ENCODE assay signal across 27 mouse cellular contexts in the genomic region with DNA sequence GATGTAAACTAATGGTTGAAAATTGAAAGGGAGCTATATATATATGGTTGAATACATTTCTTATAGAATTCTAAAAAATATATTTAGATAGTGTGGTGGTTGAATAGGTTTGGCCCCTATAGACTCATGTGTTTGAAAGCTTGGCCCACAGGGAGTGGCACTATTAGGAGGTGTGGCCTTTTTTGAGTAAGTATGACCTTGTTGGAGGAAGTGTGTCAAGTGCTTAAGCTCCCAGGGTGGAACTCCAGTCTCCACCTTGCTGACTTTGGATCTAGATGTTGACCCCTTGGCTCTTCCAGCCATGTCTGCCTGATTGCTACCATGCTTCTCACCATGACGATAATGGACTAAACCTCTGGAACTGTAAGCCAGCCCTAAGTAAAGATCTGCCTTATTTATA. TPM values are rescaled to one million over a fixed set of nuclear protein-coding genes. Genes with fewer than 3 reads are reported as not detected.
DNase-seq lines count a peak whose midpoint lies in the region; ATAC-seq and TF ChIP-seq lines count a peak whose summit lies in the region.
"Had no signal": no experiment of that assay in that cellular context is flagged by ENCODE, and none has a peak within 500 bp of the region (broad histone marks: within the 10 kb centered on the region; RNA-seq: fewer than 3 reads in every experiment).

No protein-coding gene starts in this region.

- no peak overlapping the region for H3K4me3 ChIP-seq in intestine, postnatal 0 days (ENCODE audit: low read depth, low read length)
- no peak overlapping the region for H3K4me3 ChIP-seq in intestine, embryonic 16.5 days (ENCODE audit: low read length)
- H3K4me3 ChIP-seq in liver, embryonic 13.5 days (replicated peaks) = no peak overlapping the region
- H3K4me3 ChIP-seq in hindbrain, embryonic 13.5 days = no peak overlapping the region
- H3K4me3 ChIP-seq: embryonic facial prominence, embryonic 13.5 days; embryonic facial prominence, embryonic 15.5 days; erythroblast, embryonic 14.5 days; forebrain, embryonic 10.5 days; forebrain, embryonic 12.5 days had no signal

- no peaks in the 10 kb centered on the region; the same call in 1 of the 2 replicates for H3K36me3 ChIP-seq in intestine, postnatal 0 days (ENCODE audit: control insufficient read depth, insufficient read depth)
- 0 out of 2 replicates have a peak, but pooled peaks cover 3% of the 10 kb centered on the region for H3K36me3 ChIP-seq in intestine, embryonic 16.5 days (ENCODE audit: control insufficient read depth, insufficient read depth, low read length)
- H3K36me3 ChIP-seq in liver, embryonic 13.5 days = peaks cover 28% of the 10 kb centered on the region
- H3K36me3 ChIP-seq in hindbrain, embryonic 13.5 days = peaks cover 4% of the 10 kb centered on the region; the same call in 1 of the 2 replicates
- H3K36me3 ChIP-seq: embryonic facial prominence, embryonic 15.5 days had no signal

- TF ChIP-seq CTCF in intestine, postnatal 0 days (IDR thresholded peaks at IDR 0.05; ENCODE audit: low read depth) = no peak

- no peak overlapping the region for H3K4me2 ChIP-seq in intestine, postnatal 0 days (replicated peaks; ENCODE audit: low read depth)
- H3K4me2 ChIP-seq in intestine, embryonic 16.5 days (ENCODE audit: low read depth, low read length) = no peak overlapping the region
- H3K4me2 ChIP-seq in liver, embryonic 13.5 days = no peak overlapping the region
- no peak overlapping the region for H3K4me2 ChIP-seq in hindbrain, embryonic 13.5 days
- H3K4me2 ChIP-seq: embryonic facial prominence, embryonic 13.5 days; embryonic facial prominence, embryonic 15.5 days; forebrain, embryonic 12.5 days had no signal

- no peak overlapping the region for H3K27ac ChIP-seq in intestine, postnatal 0 days (ENCODE audit: low read depth, low read length)
- no peak overlapping the region for H3K27ac ChIP-seq in intestine, embryonic 16.5 days (ENCODE audit: low read length)
- H3K27ac ChIP-seq in liver, embryonic 13.5 days = no peak overlapping the region
- H3K27ac ChIP-seq in hindbrain, embryonic 13.5 days = no peak overlapping the region
- H3K27ac ChIP-seq: embryonic facial prominence, embryonic 13.5 days; embryonic facial prominence, embryonic 15.5 days; forebrain, embryonic 10.5 days; forebrain, embryonic 12.5 days had no signal

- H3K9me3 ChIP-seq in intestine, postnatal 0 days (ENCODE audit: control insufficient read depth) = no peaks in the 10 kb centered on the region
- H3K9me3 ChIP-seq in intestine, embryonic 16.5 days (ENCODE audit: control insufficient read depth, low read length) = no peaks in the 10 kb centered on the region
- no peaks in the 10 kb centered on the region for H3K9me3 ChIP-seq in liver, embryonic 13.5 days (replicated peaks)
- H3K9me3 ChIP-seq in hindbrain, embryonic 13.5 days = no peaks in the 10 kb centered on the region
- H3K9me3 ChIP-seq: embryonic facial prominence, embryonic 13.5 days; embryonic facial prominence, embryonic 15.5 days; forebrain, embryonic 10.5 days; forebrain, embryonic 12.5 days; G1E had no signal

- H3K9ac ChIP-seq in intestine, postnatal 0 days (ENCODE audit: low read depth, low read length) = no peak overlapping the region
- no peak overlapping the region for H3K9ac ChIP-seq in intestine, embryonic 16.5 days (ENCODE audit: low read depth, low read length)
- H3K9ac ChIP-seq in liver, embryonic 13.5 days = no peak overlapping the region
- no peak overlapping the region for H3K9ac ChIP-seq in hindbrain, embryonic 13.5 days
- H3K9ac ChIP-seq: embryonic facial prominence, embryonic 13.5 days; embryonic facial prominence, embryonic 15.5 days; forebrain, embryonic 12.5 days had no signal

- WGBS in intestine, postnatal 0 days = 74% methylated on average over 1 of the region's 1 CpGs
- WGBS in intestine, embryonic 16.5 days = 92% methylated on average over 1 of the region's 1 CpGs
- 82% methylated on average over 1 of the region's 1 CpGs for WGBS in liver, embryonic 13.5 days (ENCODE audit: insufficient replicate concordance)
- WGBS in hindbrain, embryonic 13.5 days = 94% methylated on average over 1 of the region's 1 CpGs

- no peak for DNase-seq in liver, embryonic 13.5 days
- no peak for DNase-seq in liver
- DNase-seq: adrenal gland, adult 2 months; adrenal gland, postnatal 10 days; adrenal gland, postnatal 25 days; B cell, adult 2 months; cerebellum, adult 11 months; cerebellum, adult 18-20 months; cerebellum, adult 8-10 months; cerebellum, adult 9-11 months; cerebellum, postnatal 14 days; cerebellum, postnatal 36 days; embryo, embryonic 11 days had no signal

- no peaks in the 10 kb centered on the region for H3K4me1 ChIP-seq in intestine, postnatal 0 days (replicated peaks; ENCODE audit: control insufficient read depth, insufficient read depth, low read length)
- H3K4me1 ChIP-seq in intestine, embryonic 16.5 days (ENCODE audit: control insufficient read depth, insufficient read depth, low read length) = 0 out of 2 replicates have a peak, but pooled peaks cover 3% of the 10 kb centered on the region
- H3K4me1 ChIP-seq in liver, embryonic 13.5 days (replicated peaks) = peaks cover 19% of the 10 kb centered on the region
- no peaks in the 10 kb centered on the region for H3K4me1 ChIP-seq in hindbrain, embryonic 13.5 days (replicated peaks)
- H3K4me1 ChIP-seq: embryonic facial prominence, embryonic 15.5 days; forebrain, embryonic 10.5 days; forebrain, embryonic 12.5 days had no signal

- H3K27me3 ChIP-seq in intestine, postnatal 0 days (replicated peaks; ENCODE audit: control insufficient read depth, insufficient read depth, low read length) = no peaks in the 10 kb centered on the region
- H3K27me3 ChIP-seq in intestine, embryonic 16.5 days (replicated peaks; ENCODE audit: control insufficient read depth, insufficient read depth, low read length) = no peaks in the 10 kb centered on the region
- no peaks in the 10 kb centered on the region for H3K27me3 ChIP-seq in liver, embryonic 13.5 days
- no peaks in the 10 kb centered on the region for H3K27me3 ChIP-seq in hindbrain, embryonic 13.5 days
- H3K27me3 ChIP-seq: CH12.LX; embryonic facial prominence, embryonic 13.5 days; embryonic facial prominence, embryonic 15.5 days; forebrain, embryonic 12.5 days; Patski had no signal

- ATAC-seq in intestine, postnatal 0 days = 0 out of 2 replicates have a peak, but pooled peaks have one; percentile 50
- no peak for ATAC-seq in intestine, embryonic 16.5 days
- peak; percentile 23; the same call in 1 of the 2 replicates for ATAC-seq in liver, embryonic 13.5 days (ENCODE audit: low read depth)
- ATAC-seq in hindbrain, embryonic 13.5 days (ENCODE audit: low FRiP score) = no peak
- ATAC-seq: CD4-positive, CD25-positive, alpha-beta regulatory T cell, adult 4 months; forebrain, embryonic 14.5 days; forebrain, embryonic 16.5 days; Patski had no signal

RNA-seq across cellular contexts. Expression of a gene that starts 9.6 kb away (rescaled TPM):
- polyA plus RNA-seq in intestine, postnatal 0 days (2015; fragmentation: Nextera tagmentation; extraction: Ambion mirVana) = 2.1 and 2.3 TPM in 2 replicates
- 2.0 and 2.3 TPM in 2 replicates for polyA plus RNA-seq in intestine, embryonic 16.5 days (2015; fragmentation: Nextera tagmentation; extraction: Ambion mirVana)
- polyA plus RNA-seq in liver, embryonic 13.5 days (2015; fragmentation: Nextera tagmentation; extraction: Ambion mirVana) = 1.7 and 1.9 TPM in 2 replicates
- 2.6 and 2.9 TPM in 2 replicates for polyA plus RNA-seq in hindbrain, embryonic 13.5 days (2015; fragmentation: Nextera tagmentation; extraction: Ambion mirVana)

RNA-seq across cellular contexts. Expression of a gene that starts 43.0 kb away (rescaled TPM):
- 38.6 and 40.1 TPM in 2 replicates for polyA plus RNA-seq in intestine, postnatal 0 days (2015; fragmentation: Nextera tagmentation; extraction: Ambion mirVana)
- polyA plus RNA-seq in intestine, embryonic 16.5 days (2015; fragmentation: Nextera tagmentation; extraction: Ambion mirVana) = 76.3 and 82.6 TPM in 2 replicates
- polyA plus RNA-seq in liver, embryonic 13.5 days (2015; fragmentation: Nextera tagmentation; extraction: Ambion mirVana) = 98.5 and 121 TPM in 2 replicates
- polyA plus RNA-seq in hindbrain, embryonic 13.5 days (2015; fragmentation: Nextera tagmentation; extraction: Ambion mirVana) = 60.6 and 65.8 TPM in 2 replicates

RNA-seq across cellular contexts. Expression of a gene that starts 43.1 kb away (rescaled TPM):
- 60.7 and 62.6 TPM in 2 replicates for polyA plus RNA-seq in intestine, postnatal 0 days (2015; fragmentation: Nextera tagmentation; extraction: Ambion mirVana)
- 73.0 and 85.2 TPM in 2 replicates for polyA plus RNA-seq in intestine, embryonic 16.5 days (2015; fragmentation: Nextera tagmentation; extraction: Ambion mirVana)
- polyA plus RNA-seq in liver, embryonic 13.5 days (2015; fragmentation: Nextera tagmentation; extraction: Ambion mirVana) = 24.1 and 30.0 TPM in 2 replicates
- polyA plus RNA-seq in hindbrain, embryonic 13.5 days (2015; fragmentation: Nextera tagmentation; extraction: Ambion mirVana) = 93.6 and 97.9 TPM in 2 replicates

Comparison
In these comparisons a context has a peak if more than half of its experiments do, and no peak if none do; other contexts are left out.
1. ATAC-seq: peak in intestine, postnatal 0 days (single experiment) and liver, embryonic 13.5 days (single experiment); none in intestine, embryonic 16.5 days (single experiment) and hindbrain, embryonic 13.5 days (single experiment).